Mouse (Mus musculus) lung, adult 2 months (tissue): ENCODE data around the gene Hist1h2bh. TPM values are rescaled to one million over a fixed set of nuclear protein-coding genes. Genes with fewer than 3 reads are reported as not detected.

Experiments used
- DNase-seq: peaks from one replicate; pipeline ENCODE4 v3.0.0; 2022
- H3K4me1 ChIP-seq: fragments of 200-500 bp; 2 replicates; pipeline ENCODE4 v1.6.1; 2011; ENCODE audit warnings: low read length; ENCODE audit not compliant: control insufficient read depth, insufficient read depth
- H3K4me3 ChIP-seq: fragments of 200-500 bp; replicated peaks from 2 replicates; pipeline ENCODE3; 2011; ENCODE audit warnings: low read depth, mild to moderate bottlenecking, control low read depth, low read length; ENCODE audit errors: extremely low read depth
- CTCF ChIP-seq: fragments of 200-500 bp; IDR thresholded peaks from 2 replicates; pipeline ENCODE4 v1.5.1; 2011; ENCODE audit warnings: mild to moderate bottlenecking, low read length, control low read depth; ENCODE audit not compliant: insufficient read depth
- POLR2A ChIP-seq: fragments of 200-500 bp; IDR thresholded peaks from 2 replicates; pipeline ENCODE4 v1.6.1; 2011; ENCODE audit warnings: low read depth, mild to moderate bottlenecking, control low read depth, low read length, borderline replicate concordance; ENCODE audit errors: extremely low read depth
- WGBS: fragments of 180-500 bp; shearing (Covaris S2); methylation state at CpG from one replicate; pipeline ENCODE4 v1.1.7; 2018; 5-methylcytosine and 5-hydroxymethylcytosine counted together
- polyA plus RNA-seq: library from polyadenylated mRNA; depleted of rRNA; stranded (reverse); fragments of >200 nt; gene quantifications from 2 replicates; pipeline ENCODE4 v1.2.3, GENCODE M21; 2012; rRNA removed

The Hist1h2bh gene
- polyA plus RNA-seq, 1 experiment, result 0.66 TPM

DNA sequence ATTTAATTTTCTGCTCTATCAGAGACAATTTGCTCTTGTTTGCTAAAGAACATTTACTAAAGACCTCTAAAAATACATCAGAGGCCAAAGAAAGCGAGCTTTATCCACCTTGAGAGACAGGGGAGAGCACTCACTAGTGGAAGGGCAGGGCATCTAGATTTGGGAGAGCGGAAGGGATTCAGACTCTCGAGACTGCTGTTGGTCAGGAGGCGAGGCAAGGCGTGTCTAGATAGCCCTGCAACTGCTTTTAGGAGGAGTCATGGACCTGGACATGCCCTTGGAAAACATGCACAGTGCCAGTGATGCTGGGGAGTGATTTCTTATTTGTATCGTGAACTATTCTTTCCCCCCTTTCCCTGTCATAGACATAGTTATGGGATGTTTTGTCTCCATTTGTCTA is 47.7 kb downstream of the Hist1h2bh start:
- no peak for DNase-seq
- TF ChIP-seq POLR2A, result no peak
- no peak for TF ChIP-seq CTCF
- H3K4me1 ChIP-seq, result no peaks in the 10 kb centered on the region
- no peak overlapping the region for H3K4me3 ChIP-seq
- 90% methylated on average over 6 of the region's 6 CpGs for WGBS

DNA sequence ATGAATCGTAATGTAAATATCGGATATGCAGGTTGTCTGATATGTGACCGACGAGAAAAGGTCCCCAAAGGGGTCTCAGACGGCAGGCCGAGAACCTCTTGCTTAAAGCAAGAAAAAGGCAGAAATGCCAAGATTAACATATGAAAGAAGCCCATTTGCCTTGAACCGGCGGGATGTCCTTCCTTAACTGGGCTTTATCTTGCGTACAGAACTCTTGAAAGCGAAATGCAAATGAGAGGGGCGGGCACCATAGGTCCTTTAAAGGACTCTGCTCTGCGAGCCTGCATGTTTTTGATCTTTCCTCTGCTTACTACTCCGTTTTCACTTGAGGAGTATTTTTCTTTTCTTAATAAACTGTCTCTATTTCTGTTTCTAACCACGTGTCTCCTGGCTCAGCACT is 51.2 kb downstream of the Hist1h2bh start:
- TF ChIP-seq POLR2A (no peak), CTCF (no peak)
- no peak for DNase-seq
- 22% methylated on average over 14 of the region's 14 CpGs for WGBS
- Histone ChIP-seq H3K4me3 (no peak overlapping the region), H3K4me1 (peaks cover 2% of the 10 kb centered on the region; the same call in 1 of the 2 replicates)

Other genes with a start within 250 kb of the Hist1h2bh start
- 1.4 and 2.4 TPM in 2 replicates for gene Zfp322a, start 174.2 kb downstream of the Hist1h2bh start, polyA plus RNA-seq
- gene Abt1, start 119.5 kb downstream of the Hist1h2bh start, polyA plus RNA-seq, result 2.7 and 3.3 TPM in 2 replicates
- not detected in 2 replicates for gene Btn1a1, start 77.5 kb downstream of the Hist1h2bh start, polyA plus RNA-seq
- gene Btn2a2, start 54.5 kb downstream of the Hist1h2bh start, polyA plus RNA-seq, result not detected in 2 replicates
- gene Hist1h4h, start 12.3 kb downstream of the Hist1h2bh start, polyA plus RNA-seq, result 27.1 and 28.0 TPM in 2 replicates
- gene Hist1h2af, start 9.5 kb downstream of the Hist1h2bh start, polyA plus RNA-seq, result 28.7 and 47.1 TPM in 2 replicates
- gene Hist1h3g, start 8.0 kb downstream of the Hist1h2bh start, polyA plus RNA-seq, result 2.1 and 2.3 TPM in 2 replicates
- gene Hist1h3f, start 660 bp upstream of the Hist1h2bh start, polyA plus RNA-seq, result 1.3 and 1.7 TPM in 2 replicates
- 1.4 and 1.8 TPM in 2 replicates for gene Hist1h4f, start 8.3 kb upstream of the Hist1h2bh start, polyA plus RNA-seq
- gene Hist1h1d, start 9.9 kb upstream of the Hist1h2bh start, polyA plus RNA-seq, result 0.10 and 0.12 TPM in 2 replicates
- gene Hist1h3e, start 19.0 kb upstream of the Hist1h2bh start, polyA plus RNA-seq, result 8.4 and 9.2 TPM in 2 replicates
- gene Hist1h2ae, start 27.8 kb upstream of the Hist1h2bh start, polyA plus RNA-seq, result 1.8 and 2.3 TPM in 2 replicates
- gene Hist1h2bg, start 28.0 kb upstream of the Hist1h2bh start, polyA plus RNA-seq, result 9.8 and 22.7 TPM in 2 replicates
- 2.7 and 3.4 TPM in 2 replicates for gene Hist1h2bf, start 30.8 kb upstream of the Hist1h2bh start, polyA plus RNA-seq
- gene Hist1h2ad, start 31.0 kb upstream of the Hist1h2bh start, polyA plus RNA-seq, result 1.2 and 2.0 TPM in 2 replicates
- 2.6 and 4.5 TPM in 2 replicates for gene Hist1h3d, start 32.4 kb upstream of the Hist1h2bh start, polyA plus RNA-seq
- 9.0 and 9.5 TPM in 2 replicates for gene Hist1h4d, start 38.2 kb upstream of the Hist1h2bh start, polyA plus RNA-seq
- 2.7 and 3.0 TPM in 2 replicates for gene Hist1h2be, start 77.7 kb upstream of the Hist1h2bh start, polyA plus RNA-seq
- 2.0 and 2.4 TPM in 2 replicates for gene Hist1h1e, start 79.2 kb upstream of the Hist1h2bh start, polyA plus RNA-seq
- gene Hist1h2ac, start 140.6 kb upstream of the Hist1h2bh start, polyA plus RNA-seq, result 0.45 and 0.61 TPM in 2 replicates
- 142 and 182 TPM in 2 replicates for gene Hist1h2bc, start 140.8 kb upstream of the Hist1h2bh start, polyA plus RNA-seq
- gene Hist1h1t, start 152.4 kb upstream of the Hist1h2bh start, polyA plus RNA-seq, result not detected in 2 replicates
- gene Hist1h4c, start 155.1 kb upstream of the Hist1h2bh start, polyA plus RNA-seq, result 6.3 and 6.8 TPM in 2 replicates
- gene Hfe, start 167.5 kb upstream of the Hist1h2bh start, polyA plus RNA-seq, result 21.3 and 24.2 TPM in 2 replicates
- 38.1 and 46.7 TPM in 2 replicates for gene Hist1h1c, start 195.4 kb upstream of the Hist1h2bh start, polyA plus RNA-seq
- 1.2 and 2.9 TPM in 2 replicates for gene Hist1h3c, start 202.2 kb upstream of the Hist1h2bh start, polyA plus RNA-seq
- gene Hist1h2bb, start 203.3 kb upstream of the Hist1h2bh start, polyA plus RNA-seq, result 2.5 and 2.6 TPM in 2 replicates
- 2.0 and 3.9 TPM in 2 replicates for gene Hist1h2ab, start 207.7 kb upstream of the Hist1h2bh start, polyA plus RNA-seq
- 2.6 and 3.8 TPM in 2 replicates for gene Hist1h3b, start 208.9 kb upstream of the Hist1h2bh start, polyA plus RNA-seq
- 2.5 and 2.8 TPM in 2 replicates for gene Hist1h4b, start 213.6 kb upstream of the Hist1h2bh start, polyA plus RNA-seq
- 2.4 and 2.9 TPM in 2 replicates for gene Hist1h4a, start 217.8 kb upstream of the Hist1h2bh start, polyA plus RNA-seq
- 3.1 and 4.3 TPM in 2 replicates for gene Hist1h3a, start 219.0 kb upstream of the Hist1h2bh start, polyA plus RNA-seq
- not detected in 2 replicates for gene Hist1h1a, start 220.3 kb upstream of the Hist1h2bh start, polyA plus RNA-seq
- gene Trim38, start 226.5 kb upstream of the Hist1h2bh start, polyA plus RNA-seq, result 0.07 TPM in 1 of 2 replicates, not detected in the other